Mouse (Mus musculus) spleen, adult 2 months (tissue): ENCODE measurements around the gene Vmn1r167.
"Not testable (repeated sequence)": the region's sequence is repeated elsewhere in the genome, so short reads cannot be mapped to it uniquely, and the experiment has no call there.

Experiments
- CTCF ChIP-seq: fragments of 200-500 bp; IDR thresholded peaks from 2 replicates; pipeline ENCODE4 v1.5.1; 2011; ENCODE audit warnings: mild to moderate bottlenecking, inconsistent platforms; ENCODE audit not compliant: insufficient read depth, insufficient read length, insufficient replicate concordance; ENCODE audit errors: extremely low read depth
- POLR2A ChIP-seq: fragments of 200-500 bp; IDR thresholded peaks from 2 replicates; pipeline ENCODE4 v1.6.1; 2011; ENCODE audit warnings: low read depth, low read length, inconsistent platforms

DNA sequence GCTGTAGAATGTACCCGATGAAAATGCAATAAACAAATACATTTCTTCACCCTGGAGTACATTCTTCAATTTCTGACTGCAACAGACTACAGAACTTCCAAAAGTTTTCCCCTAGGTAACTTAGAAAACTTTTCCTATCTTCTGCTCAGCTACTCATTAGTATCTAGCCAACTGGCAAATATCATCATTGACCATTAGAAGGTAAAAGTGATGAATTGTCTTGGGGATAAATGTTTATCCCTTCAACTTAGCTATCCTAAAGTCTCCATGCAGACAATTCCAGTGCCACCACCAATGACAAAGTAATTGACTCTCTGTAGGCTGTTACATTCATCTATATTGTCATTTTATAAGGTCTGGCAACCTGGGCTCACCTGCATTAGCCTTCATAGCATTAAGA, 32.4 kb upstream of the Vmn1r167 start, which contains the start of gene Vmn1r168:
- not testable (repeated sequence) for TF ChIP-seq POLR2A, CTCF
